Mouse (Mus musculus) MEL (cell line): ENCODE measurements around the gene 1600012H06Rik. TPM values are rescaled to one million over a fixed set of nuclear protein-coding genes. Genes with fewer than 3 reads are reported as not detected.

Experiments
- DNase-seq: peaks from one replicate; pipeline ENCODE4 v3.0.0; 2011; ENCODE audit warnings: low read depth, low spot score
- H3K27ac ChIP-seq: 2 replicates; pipeline ENCODE4 v1.5.1; 2012; ENCODE audit warnings: low read depth, mild to moderate bottlenecking, control low read depth, low read length, moderate library complexity; ENCODE audit not compliant: control insufficient read depth
- H3K27me3 ChIP-seq, 2 experiments: fragments of 150-350 bp in 1 of 2; sonication (generic) in 1 of 2; 2 replicates each; pipeline ENCODE4 v1.6.1; 2012; ENCODE audit warnings: low read length in 2 of 2, mild to moderate bottlenecking in 2 of 2, improper control_type of control experiment in 1 of 2, moderate library complexity in 1 of 2; ENCODE audit not compliant: insufficient read depth in 2 of 2, control insufficient read depth in 1 of 2
- H3K36me3 ChIP-seq, 2 experiments: 2 replicates each; pipeline ENCODE4 v1.6.1; 2012 to 2014; ENCODE audit warnings: low read length in 2 of 2, improper control_type of control experiment in 1 of 2, inconsistent platforms in 1 of 2, mild to moderate bottlenecking in 1 of 2; ENCODE audit not compliant: insufficient read depth in 2 of 2, control insufficient read depth in 1 of 2
- H3K4me1 ChIP-seq, 2 experiments: fragments of 150-350 bp in 1 of 2; sonication (generic) in 1 of 2; 2 replicates each; pipeline ENCODE4 v1.6.1; 2012; ENCODE audit warnings: low read length in 2 of 2, improper control_type of control experiment in 1 of 2, mild to moderate bottlenecking in 1 of 2; ENCODE audit not compliant: insufficient read depth in 2 of 2, control insufficient read depth in 1 of 2
- H3K4me3 ChIP-seq, 2 experiments: fragments of 150-350 bp in 1 of 2; sonication (generic) in 1 of 2; 2 replicates each; pipeline ENCODE4 v1.5.1; 2012; ENCODE audit warnings: low read depth in 2 of 2, low read length in 2 of 2, mild to moderate bottlenecking in 2 of 2, moderate library complexity in 2 of 2, control low read depth in 1 of 2, improper control_type of control experiment in 1 of 2; ENCODE audit not compliant: control insufficient read depth in 1 of 2, insufficient read depth in 1 of 2
- H3K79me2 ChIP-seq: 2 replicates; pipeline ENCODE4 v1.6.1; 2012; ENCODE audit warnings: mild to moderate bottlenecking, low read length, moderate library complexity; ENCODE audit not compliant: control insufficient read depth, poor library complexity, insufficient read depth
- H3K9ac ChIP-seq: 2 replicates; pipeline ENCODE4 v1.6.1; 2012; ENCODE audit warnings: low read depth, mild to moderate bottlenecking, control low read depth, low read length, moderate library complexity; ENCODE audit not compliant: control insufficient read depth, poor library complexity, severe bottlenecking
- H3K9me3 ChIP-seq: fragments of 150-350 bp; sonication (generic); replicated peaks from 2 replicates; pipeline ENCODE4 v1.6.1; 2012; ENCODE audit warnings: mild to moderate bottlenecking, low read length, improper control_type of control experiment, moderate library complexity; ENCODE audit not compliant: insufficient read depth
- BHLHE40 ChIP-seq: IDR thresholded peaks from 2 replicates; pipeline ENCODE4 v1.6.1; 2012; ENCODE audit warnings: low read depth, mild to moderate bottlenecking, inconsistent platforms, low read length, improper control_type of control experiment, borderline replicate concordance
- CHD1 ChIP-seq: IDR thresholded peaks from 2 replicates; pipeline ENCODE4 v1.6.1; 2012; ENCODE audit warnings: low read depth, mild to moderate bottlenecking, inconsistent platforms, low read length, improper control_type of control experiment
- CHD2 ChIP-seq: IDR thresholded peaks from 2 replicates; pipeline ENCODE4 v1.6.1; 2011; ENCODE audit warnings: low read length, improper control_type of control experiment
- CTCF ChIP-seq, 3 experiments: IDR thresholded peaks in 2 of 3; conservative IDR thresholded peaks in 1 of 3; 2 replicates each; pipeline ENCODE4 v1.5.1; 2011 to 2012; ENCODE audit warnings: low read length in 3 of 3, low read depth in 2 of 3, mild to moderate bottlenecking in 2 of 3, improper control_type of control experiment in 1 of 3, inconsistent platforms in 1 of 3, mixed read lengths in 1 of 3, moderate library complexity in 1 of 3; ENCODE audit not compliant: control insufficient read depth in 1 of 3, insufficient read depth in 1 of 3, poor library complexity in 1 of 3, severe bottlenecking in 1 of 3
- ELF1 ChIP-seq: IDR thresholded peaks from 2 replicates; pipeline ENCODE4 v1.6.1; 2014; ENCODE audit warnings: low read depth, mild to moderate bottlenecking, inconsistent platforms, low read length, improper control_type of control experiment, moderate library complexity
- EP300 ChIP-seq, 2 experiments: IDR thresholded peaks; 2 replicates each; pipeline ENCODE4 v1.6.1; 2011; ENCODE audit warnings: improper control_type of control experiment in 2 of 2, low read length in 2 of 2, low read depth in 1 of 2, mild to moderate bottlenecking in 1 of 2
- ETS1 ChIP-seq: IDR thresholded peaks from 2 replicates; pipeline ENCODE4 v1.6.1; 2012; ENCODE audit warnings: low read depth, mild to moderate bottlenecking, inconsistent platforms, low read length, improper control_type of control experiment, moderate library complexity
- GABPA ChIP-seq: IDR thresholded peaks from 2 replicates; pipeline ENCODE4 v1.6.1; 2012; ENCODE audit warnings: low read depth, mild to moderate bottlenecking, inconsistent platforms, low read length, improper control_type of control experiment, moderate library complexity
- GATA1 ChIP-seq: IDR thresholded peaks from 2 replicates; pipeline ENCODE4 v1.6.1; 2011; ENCODE audit warnings: low read depth, low read length, improper control_type of control experiment
- HCFC1 ChIP-seq: IDR thresholded peaks from 2 replicates; pipeline ENCODE4 v1.6.1; 2012; ENCODE audit warnings: low read depth, mild to moderate bottlenecking, inconsistent platforms, low read length, improper control_type of control experiment, moderate library complexity
- JUND ChIP-seq: IDR thresholded peaks from 2 replicates; pipeline ENCODE4 v1.6.1; 2011; ENCODE audit warnings: low read depth, mild to moderate bottlenecking, improper control_type of control experiment, low read length
- KAT2A ChIP-seq: conservative IDR thresholded peaks from 2 replicates; pipeline ENCODE4 v1.6.1; 2012; ENCODE audit warnings: low read depth, low read length, improper control_type of control experiment, inconsistent platforms
- MAFK ChIP-seq: IDR thresholded peaks from 2 replicates; pipeline ENCODE4 v1.6.1; 2011; ENCODE audit warnings: low read depth, mild to moderate bottlenecking, low read length, improper control_type of control experiment, borderline replicate concordance
- MAX ChIP-seq: IDR thresholded peaks from 2 replicates; pipeline ENCODE4 v1.6.1; 2011; ENCODE audit warnings: low read length, improper control_type of control experiment
- MAZ ChIP-seq: IDR thresholded peaks from 2 replicates; pipeline ENCODE4 v1.6.1; 2012; ENCODE audit warnings: low read depth, mild to moderate bottlenecking, inconsistent platforms, low read length, improper control_type of control experiment
- MEF2A ChIP-seq: IDR thresholded peaks from 2 replicates; pipeline ENCODE4 v1.6.1; 2014; ENCODE audit warnings: low read depth, mild to moderate bottlenecking, inconsistent platforms, low read length, improper control_type of control experiment; ENCODE audit not compliant: poor library complexity, insufficient replicate concordance, severe bottlenecking; ENCODE audit errors: extremely low read depth
- MXI1 ChIP-seq: IDR thresholded peaks from 2 replicates; pipeline ENCODE4 v1.6.1; 2011; ENCODE audit warnings: mild to moderate bottlenecking, low read depth, low read length, improper control_type of control experiment
- MYC ChIP-seq: IDR thresholded peaks from 2 replicates; pipeline ENCODE4 v1.6.1; 2011; ENCODE audit warnings: low read depth, mild to moderate bottlenecking, low read length, improper control_type of control experiment, moderate library complexity
- NELFE ChIP-seq: IDR thresholded peaks from 2 replicates; pipeline ENCODE4 v1.6.1; 2011; ENCODE audit warnings: low read depth, low read length, improper control_type of control experiment
- NRF1 ChIP-seq: IDR thresholded peaks from 2 replicates; pipeline ENCODE4 v1.6.1; 2014; ENCODE audit warnings: low read depth, mild to moderate bottlenecking, inconsistent platforms, low read length, improper control_type of control experiment, moderate library complexity; ENCODE audit not compliant: poor library complexity, insufficient read depth, severe bottlenecking
- POLR2A ChIP-seq, 2 experiments: IDR thresholded peaks; 2 replicates each; pipeline ENCODE4 v1.6.1; 2011 to 2012; ENCODE audit warnings: low read length in 2 of 2, mild to moderate bottlenecking in 2 of 2, control low read depth in 1 of 2, improper control_type of control experiment in 1 of 2, low read depth in 1 of 2, moderate library complexity in 1 of 2; ENCODE audit not compliant: control insufficient read depth in 1 of 2, insufficient read depth in 1 of 2, poor library complexity in 1 of 2
- POLR2AphosphoS2 ChIP-seq: IDR thresholded peaks from 2 replicates; pipeline ENCODE4 v1.6.1; 2011; ENCODE audit warnings: low read length, improper control_type of control experiment
- POLR2AphosphoS5 ChIP-seq: IDR thresholded peaks from 2 replicates; pipeline ENCODE4 v1.6.1; 2012; ENCODE audit warnings: low read depth, borderline replicate concordance, mild to moderate bottlenecking, inconsistent platforms, low read length, moderate library complexity, mixed read lengths
- RAD21 ChIP-seq: IDR thresholded peaks from 2 replicates; pipeline ENCODE4 v1.6.1; 2011; ENCODE audit warnings: mild to moderate bottlenecking, low read depth, low read length, improper control_type of control experiment
- RCOR1 ChIP-seq: IDR thresholded peaks from 2 replicates; pipeline ENCODE4 v1.6.1; 2012; ENCODE audit warnings: low read depth, mild to moderate bottlenecking, inconsistent platforms, low read length, improper control_type of control experiment
- SMC3 ChIP-seq: IDR thresholded peaks from 2 replicates; pipeline ENCODE4 v1.6.1; 2011; ENCODE audit warnings: low read depth, low read length, improper control_type of control experiment
- TAL1 ChIP-seq: IDR thresholded peaks from 2 replicates; pipeline ENCODE4 v1.6.1; 2012; ENCODE audit warnings: mild to moderate bottlenecking, inconsistent platforms, low read length, moderate library complexity, mixed read lengths
- TBP ChIP-seq: IDR thresholded peaks from 2 replicates; pipeline ENCODE4 v1.8.0; 2011; ENCODE audit warnings: low read depth, low read length, improper control_type of control experiment
- TCF12 ChIP-seq: IDR thresholded peaks from 2 replicates; pipeline ENCODE4 v1.6.1; 2014; ENCODE audit warnings: low read depth, mild to moderate bottlenecking, inconsistent platforms, low read length, improper control_type of control experiment, moderate library complexity
- UBTF ChIP-seq: IDR thresholded peaks from 2 replicates; pipeline ENCODE4 v1.6.1; 2012; ENCODE audit warnings: low read depth, mild to moderate bottlenecking, inconsistent platforms, low read length, improper control_type of control experiment, moderate library complexity, borderline replicate concordance; ENCODE audit not compliant: insufficient read depth
- USF2 ChIP-seq, 2 experiments: IDR thresholded peaks; 2 replicates each; pipeline ENCODE4 v1.6.1; 2011 to 2012; ENCODE audit warnings: improper control_type of control experiment in 2 of 2, low read length in 2 of 2, borderline replicate concordance in 1 of 2, inconsistent platforms in 1 of 2, low read depth in 1 of 2, mild to moderate bottlenecking in 1 of 2; ENCODE audit not compliant: insufficient read depth in 1 of 2
- ZC3H11A ChIP-seq: IDR thresholded peaks from 2 replicates; pipeline ENCODE4 v1.6.1; 2012; ENCODE audit warnings: low read depth, mild to moderate bottlenecking, inconsistent platforms, low read length, improper control_type of control experiment
- ZKSCAN1 ChIP-seq: IDR thresholded peaks from 2 replicates; pipeline ENCODE4 v1.6.1; 2012; ENCODE audit warnings: low read depth, mild to moderate bottlenecking, inconsistent platforms, low read length, improper control_type of control experiment, moderate library complexity
- ZMIZ1 ChIP-seq: IDR thresholded peaks from 2 replicates; pipeline ENCODE4 v1.6.1; 2012; ENCODE audit warnings: low read depth, mild to moderate bottlenecking, inconsistent platforms, low read length, improper control_type of control experiment, moderate library complexity
- ZNF384 ChIP-seq: IDR thresholded peaks from 2 replicates; pipeline ENCODE4 v1.6.1; 2012; ENCODE audit warnings: low read depth, mild to moderate bottlenecking, inconsistent platforms, low read length, improper control_type of control experiment
- polyA plus RNA-seq, 2 experiments: library from polyadenylated mRNA; stranded (reverse) in 1 of 2; unstranded in 1 of 2; fragments of >175 nt in 1 of 2; fragments of >200 nt in 1 of 2; gene quantifications; 2 replicates each; pipeline versions ENCODE4 v1.2.1 to v1.2.4; 2012; ENCODE audit warnings: low replicate concordance in 2 of 2, low read depth in 1 of 2; ENCODE audit not compliant: insufficient read length in 2 of 2, insufficient read depth in 1 of 2, missing spikeins in 1 of 2
- total RNA-seq: library from RNA; depleted of rRNA; stranded (reverse); fragments of 300-350 nt; gene quantifications from 2 replicates; pipeline ENCODE4 v1.2.3, GENCODE M21; 2012; rRNA removed

The 1600012H06Rik gene
- total RNA-seq (3.8 and 5.0 TPM in 2 replicates), polyA plus RNA-seq (1 to 10 TPM in 1 of 2 experiments, not detected in 1; 6.5 TPM)

GRCm38 (mm10) chr17:14943009-14943728, at the start of gene 1600012H06Rik, which contains the start of gene Wdr27:
TSS of gene 1600012H06Rik (plus strand) at chr17:14943184.
TSS of gene Wdr27 (minus strand) at chr17:14943158.
- Histone ChIP-seq H3K36me3 (peaks cover 12 to 18% of the 10 kb centered on the region in 2 experiments), H3K9ac (peak within 1 kb of the TSS; percentile 65), H3K27ac (no peak within 1 kb of the TSS), H3K4me1 (peaks cover 0 to 5% of the 10 kb centered on the region in 2 experiments; a peak in 1 of 4 replicates), H3K9me3 (no peaks in the 10 kb centered on the region), H3K27me3 (no peaks in the 10 kb centered on the region), H3K4me3 (peak within 1 kb of the TSS; percentile 61 to 71), H3K79me2 (peaks cover 9% of the 10 kb centered on the region)
- DNase-seq: peak; percentile 98
- TF ChIP-seq JUND (no peak), ELF1 (peak; percentile 98), POLR2A (IDR thresholded peaks at IDR 0.05; ENCODE audit: control insufficient read depth in 1 of 2, insufficient read depth in 1 of 2, low read depth in 1 of 2, low read length in 2 of 2, poor library complexity in 1 of 2) (peak; percentile 48 to 81; a peak in 3 of 4 replicates), NELFE (peak; percentile 57; the same call in 1 of the 2 replicates), TCF12 (no peak; the same call in 1 of the 2 replicates), KAT2A (no peak; the same call in 1 of the 2 replicates), HCFC1 (peak; percentile 96), ZC3H11A (no peak), ZNF384 (no peak), TBP (no peak), MAX (0 out of 2 replicates have a peak, but pooled peaks have one; percentile 59), USF2 (IDR thresholded peaks at IDR 0.05; ENCODE audit: borderline replicate concordance in 1 of 2, insufficient read depth in 1 of 2, low read depth in 1 of 2, low read length in 2 of 2) (no peak), POLR2AphosphoS2 (peak; percentile 78; the same call in 1 of the 2 replicates), SMC3 (no peak), MXI1 (peak; percentile 98), CTCF (IDR thresholded peaks at IDR 0.05 in 2 of 3, conservative IDR thresholded peaks at IDR 0.05 in 1 of 3; ENCODE audit: control insufficient read depth in 1 of 3, insufficient read depth in 1 of 3, low read depth in 2 of 3, low read length in 3 of 3, poor library complexity in 1 of 3, severe bottlenecking in 1 of 3) (no peak), GATA1 (no peak), TAL1 (no peak), MEF2A (no peak), ETS1 (peak; percentile 85), GABPA (no peak), RCOR1 (no peak), NRF1 (no peak), ZKSCAN1 (no peak), UBTF (no peak), BHLHE40 (no peak), POLR2AphosphoS5 (no peak), ZMIZ1 (peak; percentile 2), RAD21 (no peak), MAFK (no peak), MYC (no peak), MAZ (no peak), CHD1 (no peak), CHD2 (peak; percentile 100), EP300 (IDR thresholded peaks at IDR 0.05; ENCODE audit: low read depth in 1 of 2, low read length in 2 of 2) (no peak)
